Mouse (Mus musculus): ENCODE data around the gene Apof. TPM values are rescaled to one million over a fixed set of nuclear protein-coding genes. Genes with fewer than 3 reads are reported as not detected.
"Not testable (repeated sequence)": the region's sequence is repeated elsewhere in the genome, so short reads cannot be mapped to it uniquely, and the experiment has no call there.

The Apof gene
- total and polyA plus RNA-seq, 2 experiments from 2014 or later = 0.41 TPM; not detected in 1

DNA sequence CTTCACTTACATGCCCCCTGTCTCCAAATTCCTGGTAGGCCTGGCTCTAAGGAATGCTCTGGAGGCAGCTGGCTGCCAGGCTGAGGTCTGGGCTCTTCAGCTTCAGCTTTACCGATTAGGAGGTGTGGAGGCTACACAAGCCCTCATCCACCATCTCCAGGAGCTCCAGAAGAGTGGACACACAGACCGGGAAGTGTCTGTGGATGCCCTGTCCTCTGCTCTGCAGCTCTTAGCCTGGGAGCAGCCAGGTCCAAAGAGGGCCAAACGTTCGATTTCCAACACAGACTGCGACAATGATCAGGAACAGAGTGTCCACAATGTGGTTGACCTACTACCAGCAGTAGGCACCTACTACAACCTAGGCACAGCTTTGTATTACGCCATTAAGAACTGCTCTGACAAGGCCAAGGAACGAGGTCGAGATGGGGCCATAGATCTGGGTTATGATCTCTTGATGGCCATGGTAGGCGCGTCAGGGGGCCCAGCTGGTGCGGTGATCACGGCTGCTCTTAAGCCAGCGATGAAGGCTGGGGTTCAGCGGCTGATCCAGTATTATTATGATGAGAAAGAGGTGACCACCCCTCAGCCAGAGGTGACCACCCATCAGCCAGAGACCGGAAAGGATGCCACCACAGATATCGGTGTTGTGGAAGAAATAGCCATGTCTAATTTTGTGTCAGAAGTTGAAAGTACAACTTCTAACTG is 887 bp downstream of the Apof start:
- Histone ChIP-seq H3K4me3 (ENCODE audit: low read length) (peak overlapping the region; percentile 83; the same call in 1 of the 2 replicates), H3K4me2 (ENCODE audit: low read depth, low read length) (peak overlapping the region; percentile 69), H3K9ac (replicated peaks; ENCODE audit: low read length) (peak overlapping the region; percentile 72; the same call in 1 of the 2 replicates), H3K4me1 (ENCODE audit: insufficient read depth, low read length) (no peaks in the 10 kb centered on the region), H3K9me3 (ENCODE audit: low read length) (no peaks in the 10 kb centered on the region), H3K36me3 (ENCODE audit: insufficient read depth, low read length) (no peaks in the 10 kb centered on the region), H3K27me3 (ENCODE audit: insufficient read depth, low read length) (no peaks in the 10 kb centered on the region), H3K27ac (0 out of 2 replicates have a peak overlapping the region, but pooled peaks have one; percentile 67)
- 92% methylated on average over 16 of the region's 16 CpGs for WGBS
- ATAC-seq = no peak
- no peak for DNase-seq (ENCODE audit: low spot score)
- no peak for TF ChIP-seq CTCF (IDR thresholded peaks at IDR 0.05; ENCODE audit: low read depth)

DNA sequence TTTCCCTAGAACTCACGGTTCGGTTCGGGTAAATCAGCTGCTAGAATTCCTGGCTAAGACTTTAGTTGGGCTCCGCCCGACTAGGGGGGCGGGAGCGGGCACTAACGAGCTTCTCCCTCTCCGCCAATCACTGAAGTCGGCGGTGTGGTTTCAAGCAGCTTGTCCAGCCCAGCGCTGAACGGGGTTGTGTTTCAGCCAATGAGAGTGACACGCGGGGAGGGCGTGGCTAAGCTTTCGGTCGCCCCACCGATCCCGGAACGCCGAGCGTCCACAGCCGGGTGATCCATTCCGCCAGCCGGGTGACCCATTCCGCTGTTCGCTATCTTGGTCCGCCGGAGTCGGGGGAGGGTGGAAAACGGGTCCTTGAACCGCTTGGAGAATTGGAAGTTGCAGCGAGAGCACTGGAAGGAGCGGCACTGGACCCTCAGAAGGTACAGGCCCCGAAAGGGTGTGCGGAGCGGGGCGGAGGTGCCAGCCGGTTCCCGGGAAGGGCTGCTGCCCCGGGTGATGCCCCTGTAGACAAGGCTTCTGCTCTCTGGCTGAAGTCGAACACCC is 1.9 kb downstream of the Apof start, which contains the start of gene Stat2:
Stat2 (plus strand) TSS at position 273 of the 555 bp plus-strand sequence.
- Histone ChIP-seq H3K9me3 (ENCODE audit: low read length) (no peaks in the 10 kb centered on the region), H3K4me2 (ENCODE audit: low read depth, low read length) (peak within 1 kb of the TSS; percentile 69), H3K4me1 (ENCODE audit: insufficient read depth, low read length) (no peaks in the 10 kb centered on the region), H3K27ac (peak within 1 kb of the TSS; percentile 82), H3K9ac (replicated peaks; ENCODE audit: low read length) (peak within 1 kb of the TSS; percentile 72), H3K27me3 (ENCODE audit: insufficient read depth, low read length) (no peaks in the 10 kb centered on the region), H3K36me3 (ENCODE audit: insufficient read depth, low read length) (no peaks in the 10 kb centered on the region), H3K4me3 (ENCODE audit: low read length) (peak within 1 kb of the TSS; percentile 83)
- ATAC-seq (peak; percentile 100), DNase-seq (ENCODE audit: low spot score) (peak; percentile 98)
- no peak for TF ChIP-seq CTCF (IDR thresholded peaks at IDR 0.05; ENCODE audit: low read depth)
- under 1% methylated on average over 43 of the region's 43 CpGs for WGBS

DNA sequence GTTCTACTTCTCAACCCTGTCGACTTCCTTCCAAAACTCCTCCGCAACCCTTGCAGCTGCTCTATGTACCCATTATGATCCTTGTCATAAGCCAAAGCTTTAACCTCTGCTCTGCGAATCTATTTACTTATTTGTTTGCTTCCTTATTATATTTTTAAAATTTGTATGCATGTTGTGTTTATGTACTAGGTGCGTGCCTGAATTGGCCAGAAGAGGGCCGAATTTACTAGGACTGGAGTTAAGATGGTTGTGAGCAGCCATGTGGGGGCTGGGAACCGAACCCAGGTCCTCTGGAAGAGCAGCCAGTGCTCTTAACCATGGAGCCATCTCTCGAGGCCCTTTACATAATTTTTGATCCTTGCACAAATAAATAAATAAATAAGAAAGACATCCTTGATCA is 2.4 kb downstream of the Apof start:
- Histone ChIP-seq H3K36me3 (ENCODE audit: insufficient read depth, low read length) (no peaks in the 10 kb centered on the region), H3K9ac (replicated peaks; ENCODE audit: low read length) (peak overlapping the region; percentile 72), H3K4me2 (ENCODE audit: low read depth, low read length) (peak overlapping the region; percentile 69), H3K27me3 (ENCODE audit: insufficient read depth, low read length) (no peaks in the 10 kb centered on the region), H3K4me3 (ENCODE audit: low read length) (peak overlapping the region; percentile 83), H3K9me3 (ENCODE audit: low read length) (no peaks in the 10 kb centered on the region), H3K27ac (peak overlapping the region; percentile 82), H3K4me1 (ENCODE audit: insufficient read depth, low read length) (no peaks in the 10 kb centered on the region)
- DNase-seq (ENCODE audit: low spot score) (peak; percentile 5), ATAC-seq (no peak)
- peak; percentile 43 for TF ChIP-seq CTCF (IDR thresholded peaks at IDR 0.05; ENCODE audit: low read depth)
- 43% methylated on average over 7 of the region's 7 CpGs for WGBS

DNA sequence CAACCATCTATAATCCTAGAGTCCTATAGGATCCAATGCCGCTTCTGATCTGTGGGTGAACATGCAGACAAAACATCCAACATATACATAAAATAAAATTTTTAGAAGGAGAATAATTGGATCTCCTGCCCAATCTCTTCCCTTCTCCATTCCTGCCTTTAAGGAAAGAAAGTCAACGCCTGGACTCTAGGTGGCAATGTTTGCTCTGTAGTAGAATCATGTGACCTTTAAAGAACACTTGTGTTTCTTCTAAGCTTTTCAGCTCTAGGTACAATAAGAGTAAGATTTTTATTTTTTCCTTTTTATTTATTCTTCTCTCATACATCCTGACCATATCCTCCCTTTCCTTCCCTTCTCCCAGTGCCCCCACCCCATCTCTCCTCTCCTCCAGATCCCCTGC is 3.4 kb downstream of the Apof start:
- H3K27me3 ChIP-seq (ENCODE audit: insufficient read depth, low read length) = no peaks in the 10 kb centered on the region
- 71% methylated on average over 2 of the region's 2 CpGs for WGBS
- no peaks in the 10 kb centered on the region for H3K4me1 ChIP-seq (ENCODE audit: insufficient read depth, low read length)
- no peak overlapping the region for H3K4me3 ChIP-seq (ENCODE audit: low read length)
- no peak overlapping the region for H3K27ac ChIP-seq
- DNase-seq (ENCODE audit: low spot score) (no peak), ATAC-seq (no peak)
- H3K36me3 ChIP-seq (ENCODE audit: insufficient read depth, low read length) = no peaks in the 10 kb centered on the region
- H3K4me2 ChIP-seq (ENCODE audit: low read depth, low read length) = no peak overlapping the region
- H3K9me3 ChIP-seq (ENCODE audit: low read length) = no peaks in the 10 kb centered on the region
- H3K9ac ChIP-seq (replicated peaks; ENCODE audit: low read length) = no peak overlapping the region
- TF ChIP-seq CTCF (IDR thresholded peaks at IDR 0.05; ENCODE audit: low read depth) = peak; percentile 41

DNA sequence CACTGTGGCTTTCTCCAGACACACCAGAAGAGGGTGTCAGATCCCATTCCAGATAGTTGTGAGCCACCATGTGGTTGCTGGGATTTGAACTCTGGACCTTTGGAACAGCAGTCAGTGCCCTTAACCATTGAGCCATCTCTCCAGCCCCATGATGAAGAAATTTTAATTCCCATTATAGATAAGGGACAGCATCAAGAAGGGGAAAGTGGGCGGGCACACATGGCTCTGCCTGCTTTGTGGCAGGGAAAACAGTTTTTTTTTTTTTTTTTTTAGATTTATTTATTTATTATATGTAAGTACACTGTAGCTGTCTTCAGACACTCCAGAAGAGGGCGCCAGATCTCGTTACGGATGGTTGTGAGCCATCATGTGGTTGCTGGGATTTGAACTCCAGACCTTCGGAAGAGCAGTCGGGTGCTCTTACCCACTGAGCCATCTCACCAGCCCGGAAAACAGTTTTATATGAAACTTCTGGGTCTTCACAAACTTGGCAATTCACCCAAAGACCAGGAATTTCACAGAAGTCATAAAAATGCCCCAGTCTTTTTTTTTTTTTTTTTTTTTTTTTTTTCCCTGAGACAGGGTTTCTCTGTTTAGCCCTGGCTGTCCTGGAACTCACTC is 4.5 kb downstream of the Apof start:
- not testable (repeated sequence) for H3K9ac ChIP-seq (replicated peaks; ENCODE audit: low read length); H3K27me3 ChIP-seq (ENCODE audit: insufficient read depth, low read length); H3K4me2 ChIP-seq (ENCODE audit: low read depth, low read length); H3K4me1 ChIP-seq (ENCODE audit: insufficient read depth, low read length); DNase-seq (ENCODE audit: low spot score); H3K4me3 ChIP-seq (ENCODE audit: low read length); H3K27ac ChIP-seq; ATAC-seq; H3K36me3 ChIP-seq (ENCODE audit: insufficient read depth, low read length); H3K9me3 ChIP-seq (ENCODE audit: low read length)
- WGBS = 93% methylated on average over 4 of the region's 7 CpGs

DNA sequence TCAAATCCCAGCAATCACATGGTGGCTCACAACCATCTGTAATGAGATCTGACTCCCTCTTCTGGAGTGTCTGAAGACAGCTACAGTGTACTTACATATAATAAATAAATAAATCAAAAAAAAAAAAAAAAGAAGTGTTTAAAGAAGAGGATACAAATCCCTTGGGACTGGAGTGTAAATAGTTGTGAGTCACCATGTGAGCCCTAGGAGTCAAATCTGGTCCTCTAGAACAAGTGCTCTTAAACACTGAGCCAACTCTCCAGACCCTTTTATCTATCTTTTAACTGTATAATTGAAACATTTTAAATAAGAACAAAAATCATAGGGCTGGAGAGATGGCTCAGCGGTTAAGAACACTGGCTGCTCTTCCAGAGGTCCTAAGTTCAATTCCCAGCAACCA is 6.9 kb downstream of the Apof start:
- not testable (repeated sequence) for H3K27ac ChIP-seq; H3K9me3 ChIP-seq (ENCODE audit: low read length); DNase-seq (ENCODE audit: low spot score); H3K4me2 ChIP-seq (ENCODE audit: low read depth, low read length); H3K27me3 ChIP-seq (ENCODE audit: insufficient read depth, low read length); H3K4me3 ChIP-seq (ENCODE audit: low read length); H3K9ac ChIP-seq (replicated peaks; ENCODE audit: low read length); H3K4me1 ChIP-seq (ENCODE audit: insufficient read depth, low read length); ATAC-seq
- H3K36me3 ChIP-seq (ENCODE audit: insufficient read depth, low read length) = peaks cover 10% of the 10 kb centered on the region; the same call in 1 of the 2 replicates
- 100% methylated on average over 1 of the region's 1 CpGs for WGBS
